In genomic region chr8:88093367-88093766, GRCm38 (mm10) we compare ENCODE assay signal across 21 mouse cellular contexts. TPM values are rescaled to one million over a fixed set of nuclear protein-coding genes. Genes with fewer than 3 reads are reported as not detected.
DNase-seq lines count a peak whose midpoint lies in the region; ATAC-seq and TF ChIP-seq lines count a peak whose summit lies in the region.
"Had no signal": no experiment of that assay in that cellular context is flagged by ENCODE, and none has a peak within 500 bp of the region (broad histone marks: within the 10 kb centered on the region; RNA-seq: fewer than 3 reads in every experiment).

No protein-coding gene starts in this region.

- no peak overlapping the region for H3K4me3 ChIP-seq in kidney, embryonic 14.5 days (ENCODE audit: low read length)
- H3K4me3 ChIP-seq in kidney, adult 2 months (ENCODE audit: insufficient read depth, low read depth, low read length), result no peak overlapping the region
- H3K4me3 ChIP-seq in limb, embryonic 11.5 days (ENCODE audit: low read depth, low read length), result no peak overlapping the region
- H3K4me3 ChIP-seq: embryonic facial prominence, embryonic 15.5 days; erythroblast, embryonic 14.5 days; forebrain, embryonic 10.5 days; forebrain, embryonic 15.5 days; heart, embryonic 13.5 days had no signal

- no peak for TF ChIP-seq CTCF in kidney, adult 2 months (conservative IDR thresholded peaks at IDR 0.05; ENCODE audit: insufficient read depth, insufficient read length, low read depth, low read length)

- no peaks in the 10 kb centered on the region for H3K27me3 ChIP-seq in kidney, embryonic 14.5 days (ENCODE audit: control insufficient read depth, insufficient read depth, low read length)
- no peaks in the 10 kb centered on the region for H3K27me3 ChIP-seq in kidney, adult 2 months (replicated peaks; ENCODE audit: control insufficient read depth, insufficient read depth, low read length)
- H3K27me3 ChIP-seq in limb, embryonic 11.5 days (ENCODE audit: control insufficient read depth, insufficient read depth, low read length), result no peaks in the 10 kb centered on the region
- H3K27me3 ChIP-seq: embryonic facial prominence, embryonic 15.5 days; forebrain, embryonic 15.5 days; heart, embryonic 13.5 days had no signal

- DNase-seq in kidney, adult 2 months, result no peak
- DNase-seq in embryo, embryonic 10.5 days (ENCODE audit: low spot score), result peak; percentile 44
- peak; percentile 24 for DNase-seq in embryo, embryonic 9.5 days (ENCODE audit: extremely low spot score)
- peak; percentile 30 for DNase-seq in limb, embryonic 11.5 days (ENCODE audit: low spot score)
- no peak for DNase-seq in urinary bladder, adult 18-20 months (ENCODE audit: low spot score in 2 of 2)
- DNase-seq in spleen, adult 18-20 months, result no peak
- no peak for DNase-seq in right cerebral cortex, postnatal 14 days
- DNase-seq: adrenal gland, adult 2 months; adrenal gland, postnatal 25 days; cerebellum, adult 18-20 months; cerebellum, adult 9-11 months; cerebellum, postnatal 36 days; gastrocnemius, postnatal 10 days; heart, postnatal 36 days had no signal

- no peak overlapping the region for H3K9ac ChIP-seq in kidney, embryonic 14.5 days (ENCODE audit: low read depth, low read length)
- H3K9ac ChIP-seq in limb, embryonic 11.5 days (ENCODE audit: low read length), result no peak overlapping the region
- H3K9ac ChIP-seq: embryonic facial prominence, embryonic 15.5 days; forebrain, embryonic 15.5 days; heart, embryonic 13.5 days; hindbrain, embryonic 14.5 days had no signal

- no peaks in the 10 kb centered on the region for H3K36me3 ChIP-seq in kidney, embryonic 14.5 days (ENCODE audit: control insufficient read depth, insufficient read depth, low read length)
- no peaks in the 10 kb centered on the region for H3K36me3 ChIP-seq in kidney, adult 2 months (ENCODE audit: control insufficient read depth, insufficient read depth, low read length)
- H3K36me3 ChIP-seq in limb, embryonic 11.5 days (ENCODE audit: control insufficient read depth, insufficient read depth, low read length), result no peaks in the 10 kb centered on the region
- H3K36me3 ChIP-seq: embryonic facial prominence, embryonic 15.5 days; forebrain, embryonic 10.5 days; forebrain, embryonic 15.5 days; heart, embryonic 13.5 days had no signal

- no peak overlapping the region for H3K27ac ChIP-seq in kidney, embryonic 14.5 days (ENCODE audit: low read depth, low read length)
- no peak overlapping the region for H3K27ac ChIP-seq in kidney, adult 2 months (ENCODE audit: insufficient read depth, low read depth, low read length)
- no peak overlapping the region for H3K27ac ChIP-seq in limb, embryonic 11.5 days (replicated peaks; ENCODE audit: low read depth, low read length)
- H3K27ac ChIP-seq: embryonic facial prominence, embryonic 15.5 days; forebrain, embryonic 10.5 days; forebrain, embryonic 15.5 days; heart, embryonic 13.5 days; hindbrain, embryonic 14.5 days had no signal

- WGBS in kidney, embryonic 14.5 days, result 56% methylated on average over 4 of the region's 4 CpGs
- WGBS in kidney, adult 2 months, result 78% methylated on average over 4 of the region's 4 CpGs
- 52% methylated on average over 4 of the region's 4 CpGs for WGBS in limb, embryonic 11.5 days

- no peaks in the 10 kb centered on the region for H3K4me1 ChIP-seq in kidney, embryonic 14.5 days (ENCODE audit: control insufficient read depth, insufficient read depth, low read length)
- H3K4me1 ChIP-seq in kidney, adult 2 months (ENCODE audit: control insufficient read depth, insufficient read depth, low read length), result no peaks in the 10 kb centered on the region
- peaks cover 4% of the 10 kb centered on the region; the same call in 1 of the 2 replicates for H3K4me1 ChIP-seq in limb, embryonic 11.5 days (ENCODE audit: control insufficient read depth, insufficient read depth, low read length)
- H3K4me1 ChIP-seq: embryonic facial prominence, embryonic 15.5 days; forebrain, embryonic 15.5 days; heart, embryonic 13.5 days had no signal

- H3K4me2 ChIP-seq in kidney, embryonic 14.5 days (replicated peaks; ENCODE audit: low read depth, low read length), result no peak overlapping the region
- H3K4me2 ChIP-seq in limb, embryonic 11.5 days (ENCODE audit: low read depth, severe bottlenecking), result no peak overlapping the region
- H3K4me2 ChIP-seq: embryonic facial prominence, embryonic 15.5 days; forebrain, embryonic 15.5 days; heart, embryonic 13.5 days; hindbrain, embryonic 14.5 days had no signal

- no peaks in the 10 kb centered on the region for H3K9me3 ChIP-seq in kidney, embryonic 14.5 days (ENCODE audit: control insufficient read depth, low read length)
- H3K9me3 ChIP-seq in limb, embryonic 11.5 days (ENCODE audit: control insufficient read depth, low read length), result no peaks in the 10 kb centered on the region
- H3K9me3 ChIP-seq: embryonic facial prominence, embryonic 15.5 days; forebrain, embryonic 10.5 days; forebrain, embryonic 15.5 days; heart, embryonic 13.5 days had no signal

- TF ChIP-seq POLR2A in kidney, adult 2 months (IDR thresholded peaks at IDR 0.05; ENCODE audit: low read depth, low read length), result no peak

- peak; percentile 52; the same call in 1 of the 2 replicates for ATAC-seq in kidney, embryonic 14.5 days (ENCODE audit: low FRiP score, low TSS enrichment)
- ATAC-seq in limb, embryonic 11.5 days (ENCODE audit: insufficient number of reproducible peaks, low FRiP score, low TSS enrichment, low read depth), result no peak
- ATAC-seq: forebrain, embryonic 15.5 days had no signal

RNA-seq across cellular contexts. Expression of gene Cnep1r1, which starts 25.2 kb away (rescaled TPM):
- polyA plus RNA-seq in kidney, embryonic 14.5 days (2014; fragmentation: Nextera tagmentation; extraction: Ambion mirVana), result 35.6 and 94.4 TPM in 2 replicates
- 15.1 and 23.7 TPM in 2 replicates for polyA plus RNA-seq in kidney, adult 2 months (2012; rRNA removed)
- polyA plus RNA-seq in limb, embryonic 11.5 days (2014; fragmentation: Nextera tagmentation; extraction: Ambion mirVana), result 30.8 and 41.9 TPM in 2 replicates

RNA-seq across cellular contexts. Expression of gene Heatr3, which starts 44.3 kb away (rescaled TPM):
- 41.4 and 64.9 TPM in 2 replicates for polyA plus RNA-seq in kidney, embryonic 14.5 days (2014; fragmentation: Nextera tagmentation; extraction: Ambion mirVana)
- 12.9 and 15.3 TPM in 2 replicates for polyA plus RNA-seq in kidney, adult 2 months (2012; rRNA removed)
- 51.8 and 58.8 TPM in 2 replicates for polyA plus RNA-seq in limb, embryonic 11.5 days (2014; fragmentation: Nextera tagmentation; extraction: Ambion mirVana)

Comparison
In these comparisons a context has a peak if more than half of its experiments do, and no peak if none do; other contexts are left out.
1. DNase-seq: peak in embryo, embryonic 10.5 days (single experiment), embryo, embryonic 9.5 days (single experiment) and limb, embryonic 11.5 days (single experiment); none in kidney, adult 2 months (single experiment), urinary bladder, adult 18-20 months (0 of 2), spleen, adult 18-20 months (0 of 2) and right cerebral cortex, postnatal 14 days (single experiment).